Mouse (Mus musculus): ENCODE measurements around the gene Apoc4. TPM values are rescaled to one million over a fixed set of nuclear protein-coding genes. Genes with fewer than 3 reads are reported as not detected.

Gene Apoc4
- polyA plus RNA-seq (2014; fragmentation: Illumina TruSeq; extraction: RNeasy Lipid Tissue Mini Kit (QIAGEN cat#74804)) = not detected

GRCm38 (mm10) chr7:19681202-19681694 lies at the start of gene Apoc4, which contains the start of gene Gm44805:
Gene Apoc4 (minus strand): TSS chr7:19681479.
Gene Gm44805 (minus strand): TSS chr7:19681423.

GRCm38 (mm10) chr7:19715239-19716054 lies 34.2 kb upstream of the Apoc4 start, which contains the start of gene Tomm40:
Gene Tomm40 (minus strand): TSS chr7:19715438.

GRCm38 (mm10) chr7:19698907-19699826 lies 17.9 kb upstream of the Apoc4 start, which contains the start of gene Apoe:
Gene Apoe (minus strand): TSS chr7:19699188.

DNA sequence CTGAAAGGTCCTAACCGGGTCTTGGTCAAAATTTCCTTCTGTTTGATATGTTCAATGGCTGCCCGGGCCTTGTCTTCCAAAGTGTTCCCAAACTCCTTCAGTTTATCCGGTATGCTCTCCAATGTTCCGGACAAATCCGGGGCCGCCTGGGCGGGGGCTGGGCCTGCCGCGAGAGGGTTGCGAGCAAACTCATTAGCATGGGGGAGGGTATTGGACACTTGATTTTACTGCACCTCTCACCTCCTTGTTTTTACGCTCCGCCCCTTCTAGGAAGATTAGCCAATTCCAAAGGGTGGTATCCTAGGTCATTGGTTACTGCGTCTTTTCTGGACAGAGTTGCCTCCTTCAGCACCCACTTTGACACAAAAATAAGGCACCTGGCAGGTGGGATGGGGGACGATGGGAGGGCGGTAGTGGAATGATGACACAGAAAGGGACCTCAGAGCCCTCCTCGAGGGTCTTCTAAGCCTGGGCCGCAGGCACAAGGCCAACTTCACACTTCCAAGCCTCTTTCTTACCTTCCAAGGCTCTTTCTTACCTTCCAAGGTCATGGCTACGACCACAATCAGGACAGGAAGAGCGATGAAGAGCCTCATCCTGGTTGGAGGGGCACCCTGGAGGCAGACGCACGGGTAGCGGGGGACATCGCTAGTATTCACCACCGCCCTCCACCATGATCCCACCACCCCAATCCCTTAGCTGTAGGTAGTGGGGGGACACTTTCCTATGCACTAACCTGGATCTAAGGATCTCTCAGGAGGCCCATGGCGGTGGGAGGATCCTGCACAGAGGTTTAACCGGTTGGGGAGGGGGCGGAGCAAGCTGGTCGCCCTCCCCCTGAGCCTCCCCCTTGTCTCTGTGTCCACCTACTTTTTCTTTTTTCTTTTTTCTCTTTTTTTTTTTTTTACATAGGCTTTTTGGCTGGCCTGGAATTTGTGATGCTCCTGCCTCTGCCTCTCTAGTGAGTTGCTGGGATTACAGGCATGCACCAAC lies 10.9 kb upstream of the Apoc4 start, which contains the start of gene Apoc1:
Apoc1 (minus strand) TSS at position 788 of the 993 bp plus-strand sequence.

GRCm38 (mm10) chr7:19677872-19678271 lies 3.4 kb downstream of the Apoc4 start, which contains the start of gene Apoc2:
Gene Apoc2 (minus strand): TSS chr7:19677941.

DNA sequence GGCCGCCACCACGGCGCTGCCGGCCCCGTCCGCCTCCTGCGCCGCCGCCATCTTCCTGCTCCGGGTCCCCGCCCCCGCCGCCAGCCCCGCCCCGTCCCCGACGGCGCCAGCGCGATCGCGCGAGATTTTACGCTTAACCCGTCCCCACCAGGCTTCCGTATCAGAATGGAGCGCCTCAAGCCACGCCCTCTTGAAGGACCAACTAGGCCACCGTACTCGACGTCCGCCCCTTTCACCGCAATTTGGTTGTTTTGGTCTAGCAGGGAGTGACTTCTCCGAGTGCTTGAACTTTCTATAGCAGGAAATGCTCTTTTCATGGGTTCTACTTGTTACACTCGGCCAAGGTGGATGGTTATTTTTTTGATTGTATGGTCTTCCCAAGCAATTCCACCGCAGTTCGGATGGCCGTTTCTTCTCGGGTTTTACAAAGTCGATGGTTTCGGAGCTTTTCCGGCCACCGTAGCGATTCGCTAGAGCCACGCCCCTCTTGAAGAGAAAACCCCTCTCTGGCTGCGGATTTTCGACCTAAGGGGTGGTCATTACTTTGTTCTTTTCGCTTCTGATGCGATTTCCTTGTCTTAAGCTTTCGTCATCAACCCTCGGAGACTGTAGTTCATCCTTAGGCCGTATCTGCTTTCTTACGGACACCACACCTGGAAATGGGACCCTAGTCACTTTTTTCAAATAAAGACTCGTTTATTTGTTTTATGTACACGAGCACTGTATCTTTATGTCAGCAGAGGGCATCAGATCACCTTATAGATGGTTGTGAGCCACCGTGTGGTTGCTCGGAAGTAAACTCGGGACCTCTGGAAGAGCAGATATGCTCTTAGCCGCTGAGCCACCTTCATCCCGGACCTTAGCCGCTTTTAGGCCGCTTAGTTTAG lies 16.1 kb downstream of the Apoc4 start, which contains the start of gene Clptm1:
Clptm1 (minus strand) TSS at position 79 of the 887 bp plus-strand sequence.

GRCm38 (mm10) chr7:19629361-19629734 lies 51.9 kb downstream of the Apoc4 start, which contains the start of gene Relb:
Gene Relb (minus strand): TSS chr7:19629438.

Other genes starting within 250 kb of the Apoc4 start
- 1.1 TPM for gene Mark4, start 222.7 kb downstream of the Apoc4 start, polyA plus RNA-seq (2014; fragmentation: Illumina TruSeq; extraction: RNeasy Lipid Tissue Mini Kit (QIAGEN cat#74804))
- gene Exoc3l2, start 218.1 kb downstream of the Apoc4 start, polyA plus RNA-seq (2014; fragmentation: Illumina TruSeq; extraction: RNeasy Lipid Tissue Mini Kit (QIAGEN cat#74804)) = 0.20 TPM
- 3.2 TPM for gene Bloc1s3, start 173.1 kb downstream of the Apoc4 start, polyA plus RNA-seq (2014; fragmentation: Illumina TruSeq; extraction: RNeasy Lipid Tissue Mini Kit (QIAGEN cat#74804))
- gene Trappc6a, start 173.1 kb downstream of the Apoc4 start, polyA plus RNA-seq (2014; fragmentation: Illumina TruSeq; extraction: RNeasy Lipid Tissue Mini Kit (QIAGEN cat#74804)) = not detected
- gene Nkpd1, start 163.6 kb downstream of the Apoc4 start, polyA plus RNA-seq (2014; fragmentation: Illumina TruSeq; extraction: RNeasy Lipid Tissue Mini Kit (QIAGEN cat#74804)) = not detected
- gene Ppp1r37, start 118.4 kb downstream of the Apoc4 start, polyA plus RNA-seq (2014; fragmentation: Illumina TruSeq; extraction: RNeasy Lipid Tissue Mini Kit (QIAGEN cat#74804)) = 0.37 TPM
- not detected for gene Zfp296, start 104.2 kb downstream of the Apoc4 start, polyA plus RNA-seq (2014; fragmentation: Illumina TruSeq; extraction: RNeasy Lipid Tissue Mini Kit (QIAGEN cat#74804))
- 16.3 TPM for gene Gemin7, start 103.9 kb downstream of the Apoc4 start, polyA plus RNA-seq (2014; fragmentation: Illumina TruSeq; extraction: RNeasy Lipid Tissue Mini Kit (QIAGEN cat#74804))
- 1.6 TPM for gene Clasrp, start 77.0 kb downstream of the Apoc4 start, polyA plus RNA-seq (2014; fragmentation: Illumina TruSeq; extraction: RNeasy Lipid Tissue Mini Kit (QIAGEN cat#74804))
- 0.66 TPM for gene Relb, start 52.0 kb downstream of the Apoc4 start, polyA plus RNA-seq (2014; fragmentation: Illumina TruSeq; extraction: RNeasy Lipid Tissue Mini Kit (QIAGEN cat#74804))
- 14.3 TPM for gene Clptm1, start 16.4 kb downstream of the Apoc4 start, polyA plus RNA-seq (2014; fragmentation: Illumina TruSeq; extraction: RNeasy Lipid Tissue Mini Kit (QIAGEN cat#74804))
- gene Apoc2, start 3.5 kb downstream of the Apoc4 start, polyA plus RNA-seq (2014; fragmentation: Illumina TruSeq; extraction: RNeasy Lipid Tissue Mini Kit (QIAGEN cat#74804)) = not detected
- not detected for gene Gm44805, start 56 bp downstream of the Apoc4 start, polyA plus RNA-seq (2014; fragmentation: Illumina TruSeq; extraction: RNeasy Lipid Tissue Mini Kit (QIAGEN cat#74804))
- 1.7 TPM for gene Apoc1, start 11.2 kb upstream of the Apoc4 start, polyA plus RNA-seq (2014; fragmentation: Illumina TruSeq; extraction: RNeasy Lipid Tissue Mini Kit (QIAGEN cat#74804))
- gene Apoe, start 17.7 kb upstream of the Apoc4 start, polyA plus RNA-seq (2014; fragmentation: Illumina TruSeq; extraction: RNeasy Lipid Tissue Mini Kit (QIAGEN cat#74804)) = 8.6 TPM
- 0.37 TPM for gene Tomm40, start 34.0 kb upstream of the Apoc4 start, polyA plus RNA-seq (2014; fragmentation: Illumina TruSeq; extraction: RNeasy Lipid Tissue Mini Kit (QIAGEN cat#74804))
- gene Nectin2, start 69.0 kb upstream of the Apoc4 start, polyA plus RNA-seq (2014; fragmentation: Illumina TruSeq; extraction: RNeasy Lipid Tissue Mini Kit (QIAGEN cat#74804)) = 7.6 TPM
- not detected for gene Bcam, start 89.5 kb upstream of the Apoc4 start, polyA plus RNA-seq (2014; fragmentation: Illumina TruSeq; extraction: RNeasy Lipid Tissue Mini Kit (QIAGEN cat#74804))
- not detected for gene Cblc, start 115.3 kb upstream of the Apoc4 start, polyA plus RNA-seq (2014; fragmentation: Illumina TruSeq; extraction: RNeasy Lipid Tissue Mini Kit (QIAGEN cat#74804))
- not detected for gene Bcl3, start 141.3 kb upstream of the Apoc4 start, polyA plus RNA-seq (2014; fragmentation: Illumina TruSeq; extraction: RNeasy Lipid Tissue Mini Kit (QIAGEN cat#74804))
- gene Gm19345, start 170.5 kb upstream of the Apoc4 start, polyA plus RNA-seq (2014; fragmentation: Illumina TruSeq; extraction: RNeasy Lipid Tissue Mini Kit (QIAGEN cat#74804)) = not detected
- not detected for gene Ceacam16, start 179.8 kb upstream of the Apoc4 start, polyA plus RNA-seq (2014; fragmentation: Illumina TruSeq; extraction: RNeasy Lipid Tissue Mini Kit (QIAGEN cat#74804))
- not detected for gene Ceacam19, start 206.5 kb upstream of the Apoc4 start, polyA plus RNA-seq (2014; fragmentation: Illumina TruSeq; extraction: RNeasy Lipid Tissue Mini Kit (QIAGEN cat#74804))
- gene Pvr, start 239.7 kb upstream of the Apoc4 start, polyA plus RNA-seq (2014; fragmentation: Illumina TruSeq; extraction: RNeasy Lipid Tissue Mini Kit (QIAGEN cat#74804)) = 34.4 TPM

Data from ovary, adult 10 weeks (tissue).